Mouse (Mus musculus) lung, postnatal 0 days (tissue): ENCODE measurements around the gene Zfp36l1.

Source experiments
- CTCF ChIP-seq: IDR thresholded peaks from 2 replicates; pipeline ENCODE4 v1.5.1; 2016; ENCODE audit warnings: antibody characterized with exemption, mild to moderate bottlenecking
- EP300 ChIP-seq: IDR thresholded peaks from 2 replicates; pipeline ENCODE4 v1.6.1; 2016; ENCODE audit warnings: antibody characterized with exemption, mild to moderate bottlenecking, control low read depth

GRCm38 (mm10) chr12:80150624-80151023, 37.8 kb upstream of the Zfp36l1 start:
- TF ChIP-seq CTCF, result no peak
- TF ChIP-seq EP300, result no peak
